Mouse (Mus musculus) brain, embryonic 14.5 days (tissue): ENCODE data around the gene Farp2.

Experiments used
- CTCF ChIP-seq: fragments of 200-500 bp; IDR thresholded peaks from 2 replicates; pipeline ENCODE4 v1.5.1; 2012; ENCODE audit warnings: inconsistent platforms, mild to moderate bottlenecking, moderate library complexity, borderline replicate concordance; ENCODE audit not compliant: insufficient read depth, insufficient read length; ENCODE audit errors: extremely low read depth
- POLR2A ChIP-seq: fragments of 200-500 bp; IDR thresholded peaks from 2 replicates; pipeline ENCODE4 v1.6.1; 2012; ENCODE audit warnings: mild to moderate bottlenecking, inconsistent platforms, borderline replicate concordance; ENCODE audit not compliant: poor library complexity, insufficient read depth, insufficient read length, severe bottlenecking; ENCODE audit errors: extremely low read depth

- TF ChIP-seq POLR2A, result no peak
- no peak for TF ChIP-seq CTCF
Measured at GRCm38 (mm10) chr1:93632723-93633122, 120.8 kb downstream of the Farp2 start.
